Mouse (Mus musculus) heart, postnatal 0 days (tissue): Measurements from ENCODE around the gene Mef2d. TPM values are rescaled to one million over a fixed set of nuclear protein-coding genes. Genes with fewer than 3 reads are reported as not detected.
A peak's percentile ranks its signal among the peaks of the same experiment; 100 is the strongest.

Experiments used
- ATAC-seq: fragments of 200-750 bp; cut with Nextera tagmentation; 2 replicates; pipeline ENCODE4 v1.8.0; 2017; ENCODE audit warnings: low read depth, moderate number of reproducible peaks, moderate library complexity; ENCODE audit not compliant: insufficient read depth
- DNase-seq: peaks from one replicate; pipeline ENCODE4 v3.0.0-alpha.2; 2016; ENCODE audit warnings: low spot score
- H3K27ac ChIP-seq: fragments of 300-500 bp; sonication (generic); 2 replicates; pipeline ENCODE4 v1.5.1; 2014; ENCODE audit warnings: low read depth, mild to moderate bottlenecking
- H3K27me3 ChIP-seq: fragments of 300-500 bp; sonication (generic); 2 replicates; pipeline ENCODE4 v1.6.1; 2014; ENCODE audit warnings: low read length, mixed read lengths; ENCODE audit not compliant: control insufficient read depth, insufficient read depth
- H3K36me3 ChIP-seq: fragments of 300-500 bp; sonication (generic); replicated peaks from 2 replicates; pipeline ENCODE4 v1.6.1; 2014; ENCODE audit warnings: low read length, mixed read lengths; ENCODE audit not compliant: control insufficient read depth, insufficient read depth
- H3K4me1 ChIP-seq: fragments of 300-500 bp; sonication (generic); 2 replicates; pipeline ENCODE4 v1.6.1; 2014; ENCODE audit warnings: antibody characterized with exemption; ENCODE audit not compliant: control insufficient read depth, insufficient read depth
- H3K4me2 ChIP-seq: fragments of 300-500 bp; sonication (generic); 2 replicates; pipeline ENCODE4 v1.6.1; 2014; ENCODE audit warnings: low read depth, mild to moderate bottlenecking, low read length, moderate library complexity
- H3K4me3 ChIP-seq: fragments of 300-500 bp; sonication (generic); 2 replicates; pipeline ENCODE4 v1.5.1; 2014; ENCODE audit warnings: low read depth, low read length
- H3K9ac ChIP-seq: fragments of 300-500 bp; sonication (generic); replicated peaks from 2 replicates; pipeline ENCODE4 v1.6.1; 2014; ENCODE audit warnings: low read depth, low read length, mixed read lengths
- H3K9me3 ChIP-seq: fragments of 300-500 bp; sonication (generic); replicated peaks from 2 replicates; pipeline ENCODE4 v1.6.1; 2016; ENCODE audit warnings: low read length; ENCODE audit not compliant: control insufficient read depth
- CTCF ChIP-seq: IDR thresholded peaks from 2 replicates; pipeline ENCODE4 v1.5.1; 2016; ENCODE audit warnings: antibody characterized with exemption, control low read depth, low read depth
- EP300 ChIP-seq: IDR thresholded peaks from 2 replicates; pipeline ENCODE4 v1.6.1; 2016; ENCODE audit warnings: antibody characterized with exemption, low read depth
- WGBS: fragments of 180-500 bp; shearing (Covaris S2); extraction: QIAGEN DNeasy Blood & Tissue Kit; methylation state at CpG from one replicate; pipeline ENCODE4 v1.1.7; 2014; 5-methylcytosine and 5-hydroxymethylcytosine counted together
- polyA plus RNA-seq: library from polyadenylated mRNA; unstranded; fragments of >200 nt; fragmentation: Nextera tagmentation; extraction: Ambion mirVana; gene quantifications from 2 replicates; pipeline ENCODE4 v1.2.1, GENCODE M21; 2015
- total RNA-seq: library from RNA; depleted of rRNA; stranded (reverse); fragments of >200 nt; gene quantifications from 2 replicates; pipeline ENCODE4 v1.2.3, GENCODE M21; 2014; ENCODE audit warnings: low replicate concordance

Gene Mef2d
- total and polyA plus RNA-seq, 2 experiments from 2014 or later = 30.0 to 70.8 TPM

- Histone ChIP-seq H3K4me2 (no peak overlapping the region), H3K27me3 (peaks cover 91% of the 10 kb centered on the region), H3K27ac (no peak overlapping the region), H3K9ac (no peak overlapping the region), H3K9me3 (no peaks in the 10 kb centered on the region), H3K36me3 (no peaks in the 10 kb centered on the region), H3K4me1 (peaks cover 8% of the 10 kb centered on the region), H3K4me3 (no peak overlapping the region)
- TF ChIP-seq EP300 (no peak), CTCF (no peak)
- 9% methylated on average over 9 of the region's 9 CpGs for WGBS
- DNase-seq = no peak
- no peak for ATAC-seq
These were observed 56.4 kb downstream of the Mef2d start for GRCm38 (mm10) chr3:88198505-88199020.

- DNase-seq = no peak
- Histone ChIP-seq H3K4me3 (no peak overlapping the region), H3K27me3 (peaks cover 93% of the 10 kb centered on the region), H3K27ac (no peak overlapping the region), H3K9me3 (no peaks in the 10 kb centered on the region), H3K4me2 (no peak overlapping the region), H3K36me3 (no peaks in the 10 kb centered on the region), H3K9ac (no peak overlapping the region), H3K4me1 (peaks cover 8% of the 10 kb centered on the region)
- 58% methylated on average over 2 of the region's 2 CpGs for WGBS
- TF ChIP-seq EP300 (no peak), CTCF (no peak)
- ATAC-seq = no peak
These were observed 57.5 kb downstream of the Mef2d start for GRCm38 (mm10) chr3:88199541-88200110.

- DNase-seq = no peak
- peak overlapping the region; percentile 45 for H3K4me3 ChIP-seq
- 1% methylated on average over 50 of the region's 61 CpGs for WGBS
- H3K4me2 ChIP-seq = peak overlapping the region; percentile 56
- H3K27me3 ChIP-seq = peaks cover 98% of the 10 kb centered on the region
- no peak overlapping the region for H3K27ac ChIP-seq
- no peak for ATAC-seq
- H3K9me3 ChIP-seq = no peaks in the 10 kb centered on the region
- no peaks in the 10 kb centered on the region for H3K36me3 ChIP-seq
- peaks cover 8% of the 10 kb centered on the region for H3K4me1 ChIP-seq
- 0 out of 2 replicates have a peak overlapping the region, but pooled peaks have one; percentile 24 for H3K9ac ChIP-seq
- TF ChIP-seq EP300 = no peak
- no peak for TF ChIP-seq CTCF
These were observed 58.2 kb downstream of the Mef2d start for GRCm38 (mm10) chr3:88200161-88200971.

- peak overlapping the region; percentile 45 for H3K4me3 ChIP-seq
- no peaks in the 10 kb centered on the region for H3K36me3 ChIP-seq
- ATAC-seq = no peak
- peak overlapping the region; percentile 56 for H3K4me2 ChIP-seq
- 2% methylated on average over 35 of the region's 37 CpGs for WGBS
- no peak for DNase-seq
- no peak overlapping the region for H3K27ac ChIP-seq
- 0 out of 2 replicates have a peak overlapping the region, but pooled peaks have one; percentile 24 for H3K9ac ChIP-seq
- no peaks in the 10 kb centered on the region for H3K9me3 ChIP-seq
- TF ChIP-seq CTCF (no peak), EP300 (no peak)
- peaks cover 8% of the 10 kb centered on the region for H3K4me1 ChIP-seq
- H3K27me3 ChIP-seq = peaks cover 98% of the 10 kb centered on the region
These were observed 58.8 kb downstream of the Mef2d start for GRCm38 (mm10) chr3:88200972-88201330.

- Histone ChIP-seq H3K36me3 (no peaks in the 10 kb centered on the region), H3K9ac (no peak overlapping the region), H3K4me2 (no peak overlapping the region), H3K4me3 (no peak overlapping the region), H3K27me3 (peaks cover 100% of the 10 kb centered on the region), H3K4me1 (peaks cover 8% of the 10 kb centered on the region), H3K9me3 (no peaks in the 10 kb centered on the region), H3K27ac (no peak overlapping the region)
- ATAC-seq = no peak
- no peak for DNase-seq
- WGBS = 22% methylated on average over 5 of the region's 5 CpGs
- TF ChIP-seq CTCF = no peak
- no peak for TF ChIP-seq EP300
These were observed 59.5 kb downstream of the Mef2d start for GRCm38 (mm10) chr3:88201640-88202039.
